Mouse (Mus musculus): ENCODE results near the gene Sf3b2. TPM values are rescaled to one million over a fixed set of nuclear protein-coding genes. Genes with fewer than 3 reads are reported as not detected.
"Not testable (repeated sequence)": the region's sequence is repeated elsewhere in the genome, so short reads cannot be mapped to it uniquely, and the experiment has no call there.

Sf3b2 gene
- polyA plus RNA-seq, 1 experiment from 2014 or later = 328 TPM

- H3K36me3 ChIP-seq = peaks cover 33% of the 10 kb centered on the region
- no peaks in the 10 kb centered on the region for H3K27me3 ChIP-seq
- H3K4me2 ChIP-seq = peak overlapping the region; percentile 90
- peak overlapping the region; percentile 95 for H3K4me3 ChIP-seq
- peaks cover 27% of the 10 kb centered on the region for H3K4me1 ChIP-seq
- H3K9ac ChIP-seq = peak overlapping the region; percentile 90
- no peaks in the 10 kb centered on the region for H3K9me3 ChIP-seq
- WGBS = under 1% methylated on average over 30 of the region's 30 CpGs
- peak; percentile 50 for ATAC-seq (ENCODE audit: borderline replicate concordance, extremely low read depth, low FRiP score, low TSS enrichment)
- H3K27ac ChIP-seq = peak overlapping the region; percentile 94
Measured at GRCm38 (mm10) chr19:5272326-5272795, 22.9 kb downstream of the Sf3b2 start.

GRCm38 (mm10) chr19:5271430-5271829, 23.8 kb downstream of the Sf3b2 start:
- H3K27ac ChIP-seq = no peak overlapping the region
- no peaks in the 10 kb centered on the region for H3K27me3 ChIP-seq
- H3K9me3 ChIP-seq = no peaks in the 10 kb centered on the region
- H3K9ac ChIP-seq = no peak overlapping the region
- ATAC-seq (ENCODE audit: borderline replicate concordance, extremely low read depth, low FRiP score, low TSS enrichment) = no peak
- WGBS = 48% methylated on average over 1 of the region's 1 CpGs
- H3K36me3 ChIP-seq = peaks cover 25% of the 10 kb centered on the region
- H3K4me2 ChIP-seq = peak overlapping the region; percentile 90
- H3K4me1 ChIP-seq = peaks cover 27% of the 10 kb centered on the region
- H3K4me3 ChIP-seq = peak overlapping the region; percentile 95

- 73% methylated on average over 5 of the region's 5 CpGs for WGBS
- Histone ChIP-seq H3K36me3 (peaks cover 6% of the 10 kb centered on the region), H3K27me3 (no peaks in the 10 kb centered on the region), H3K4me1 (peaks cover 24% of the 10 kb centered on the region), H3K4me3 (no peak overlapping the region), H3K27ac (no peak overlapping the region), H3K9me3 (no peaks in the 10 kb centered on the region), H3K4me2 (no peak overlapping the region), H3K9ac (no peak overlapping the region)
- ATAC-seq (ENCODE audit: borderline replicate concordance, extremely low read depth, low FRiP score, low TSS enrichment) = no peak
Measured at GRCm38 (mm10) chr19:5269392-5269791, 25.9 kb downstream of the Sf3b2 start.

- H3K4me2 ChIP-seq = no peak overlapping the region
- no peaks in the 10 kb centered on the region for H3K27me3 ChIP-seq
- no peak for ATAC-seq (ENCODE audit: borderline replicate concordance, extremely low read depth, low FRiP score, low TSS enrichment)
- H3K9ac ChIP-seq = no peak overlapping the region
- no peak overlapping the region for H3K4me3 ChIP-seq
- peaks cover under 1% of the 10 kb centered on the region for H3K36me3 ChIP-seq
- H3K9me3 ChIP-seq = no peaks in the 10 kb centered on the region
- H3K4me1 ChIP-seq = peaks cover 19% of the 10 kb centered on the region
- WGBS = 90% methylated on average over 3 of the region's 3 CpGs
- H3K27ac ChIP-seq = no peak overlapping the region
Measured at GRCm38 (mm10) chr19:5268875-5269274, 26.4 kb downstream of the Sf3b2 start.

- H3K9ac ChIP-seq = no peak overlapping the region
- H3K4me2 ChIP-seq = no peak overlapping the region
- ATAC-seq (ENCODE audit: borderline replicate concordance, extremely low read depth, low FRiP score, low TSS enrichment) = no peak
- no peaks in the 10 kb centered on the region for H3K36me3 ChIP-seq
- no peak overlapping the region for H3K4me3 ChIP-seq
- H3K27me3 ChIP-seq = no peaks in the 10 kb centered on the region
- no peaks in the 10 kb centered on the region for H3K9me3 ChIP-seq
- no peak overlapping the region for H3K27ac ChIP-seq
- H3K4me1 ChIP-seq = peaks cover 11% of the 10 kb centered on the region
Measured at GRCm38 (mm10) chr19:5268017-5268416, 27.2 kb downstream of the Sf3b2 start.

- no peak overlapping the region for H3K27ac ChIP-seq
- no peak for ATAC-seq (ENCODE audit: borderline replicate concordance, extremely low read depth, low FRiP score, low TSS enrichment)
- no peaks in the 10 kb centered on the region for H3K27me3 ChIP-seq
- 95% methylated on average over 5 of the region's 5 CpGs for WGBS
- no peak overlapping the region for H3K4me2 ChIP-seq
- H3K9ac ChIP-seq = no peak overlapping the region
- no peaks in the 10 kb centered on the region for H3K36me3 ChIP-seq
- H3K4me3 ChIP-seq = no peak overlapping the region
- no peaks in the 10 kb centered on the region for H3K9me3 ChIP-seq
- peaks cover 8% of the 10 kb centered on the region for H3K4me1 ChIP-seq
Measured at GRCm38 (mm10) chr19:5267015-5267414, 28.2 kb downstream of the Sf3b2 start.

GRCm38 (mm10) chr19:5257140-5257539, 38.1 kb downstream of the Sf3b2 start:
- H3K4me1 ChIP-seq = no peaks in the 10 kb centered on the region
- H3K9me3 ChIP-seq = no peaks in the 10 kb centered on the region
- H3K27me3 ChIP-seq = no peaks in the 10 kb centered on the region
- no peak overlapping the region for H3K4me2 ChIP-seq
- no peak overlapping the region for H3K9ac ChIP-seq
- H3K27ac ChIP-seq = no peak overlapping the region
- H3K36me3 ChIP-seq = no peaks in the 10 kb centered on the region
- no peak for ATAC-seq (ENCODE audit: borderline replicate concordance, extremely low read depth, low FRiP score, low TSS enrichment)
- 38% methylated on average over 3 of the region's 3 CpGs for WGBS
- H3K4me3 ChIP-seq = no peak overlapping the region

GRCm38 (mm10) chr19:5236981-5237380, 58.3 kb downstream of the Sf3b2 start:
- H3K4me1 ChIP-seq, H3K27me3 ChIP-seq, H3K9me3 ChIP-seq, H3K4me3 ChIP-seq, H3K36me3 ChIP-seq, H3K27ac ChIP-seq, H3K9ac ChIP-seq, H3K4me2 ChIP-seq: not testable (repeated sequence)
- WGBS = 96% methylated on average over 1 of the region's 1 CpGs
- ATAC-seq (ENCODE audit: borderline replicate concordance, extremely low read depth, low FRiP score, low TSS enrichment) = peak; percentile 72; the same call in 1 of the 2 replicates

GRCm38 (mm10) chr19:5232696-5233095, 62.6 kb downstream of the Sf3b2 start:
- no peaks in the 10 kb centered on the region for H3K36me3 ChIP-seq
- no peaks in the 10 kb centered on the region for H3K4me1 ChIP-seq
- H3K9me3 ChIP-seq = no peaks in the 10 kb centered on the region
- H3K4me3 ChIP-seq = no peak overlapping the region
- no peak overlapping the region for H3K4me2 ChIP-seq
- no peak for ATAC-seq (ENCODE audit: borderline replicate concordance, extremely low read depth, low FRiP score, low TSS enrichment)
- H3K27me3 ChIP-seq = no peaks in the 10 kb centered on the region
- no peak overlapping the region for H3K27ac ChIP-seq
- WGBS = 87% methylated on average over 4 of the region's 4 CpGs
- no peak overlapping the region for H3K9ac ChIP-seq

GRCm38 (mm10) chr19:5230110-5230509, 65.1 kb downstream of the Sf3b2 start:
- no peak for ATAC-seq (ENCODE audit: borderline replicate concordance, extremely low read depth, low FRiP score, low TSS enrichment)
- H3K36me3 ChIP-seq = no peaks in the 10 kb centered on the region
- H3K4me3 ChIP-seq = no peak overlapping the region
- no peaks in the 10 kb centered on the region for H3K4me1 ChIP-seq
- no peak overlapping the region for H3K27ac ChIP-seq
- H3K9me3 ChIP-seq = no peaks in the 10 kb centered on the region
- H3K27me3 ChIP-seq = no peaks in the 10 kb centered on the region
- H3K9ac ChIP-seq = no peak overlapping the region
- WGBS = 81% methylated on average over 2 of the region's 2 CpGs
- no peak overlapping the region for H3K4me2 ChIP-seq

GRCm38 (mm10) chr19:5224624-5225023, 70.6 kb downstream of the Sf3b2 start:
- H3K4me3 ChIP-seq = no peak overlapping the region
- no peaks in the 10 kb centered on the region for H3K4me1 ChIP-seq
- no peak overlapping the region for H3K9ac ChIP-seq
- WGBS = 55% methylated on average over 2 of the region's 2 CpGs
- no peak overlapping the region for H3K4me2 ChIP-seq
- no peaks in the 10 kb centered on the region for H3K36me3 ChIP-seq
- H3K9me3 ChIP-seq = no peaks in the 10 kb centered on the region
- ATAC-seq (ENCODE audit: borderline replicate concordance, extremely low read depth, low FRiP score, low TSS enrichment) = no peak
- no peak overlapping the region for H3K27ac ChIP-seq
- H3K27me3 ChIP-seq = no peaks in the 10 kb centered on the region

GRCm38 (mm10) chr19:5224077-5224476, 71.2 kb downstream of the Sf3b2 start:
- Histone ChIP-seq H3K4me1 (no peaks in the 10 kb centered on the region), H3K9me3 (no peaks in the 10 kb centered on the region), H3K36me3 (no peaks in the 10 kb centered on the region), H3K27ac (no peak overlapping the region), H3K4me3 (no peak overlapping the region), H3K27me3 (no peaks in the 10 kb centered on the region), H3K9ac (no peak overlapping the region), H3K4me2 (no peak overlapping the region)
- ATAC-seq (ENCODE audit: borderline replicate concordance, extremely low read depth, low FRiP score, low TSS enrichment) = no peak
- WGBS = 82% methylated on average over 4 of the region's 4 CpGs
